Mouse (Mus musculus): Measurements from ENCODE around the gene Fastkd5.
"Not testable (repeated sequence)": the region's sequence is repeated elsewhere in the genome, so short reads cannot be mapped to it uniquely, and the experiment has no call there.

The Fastkd5 gene

DNA sequence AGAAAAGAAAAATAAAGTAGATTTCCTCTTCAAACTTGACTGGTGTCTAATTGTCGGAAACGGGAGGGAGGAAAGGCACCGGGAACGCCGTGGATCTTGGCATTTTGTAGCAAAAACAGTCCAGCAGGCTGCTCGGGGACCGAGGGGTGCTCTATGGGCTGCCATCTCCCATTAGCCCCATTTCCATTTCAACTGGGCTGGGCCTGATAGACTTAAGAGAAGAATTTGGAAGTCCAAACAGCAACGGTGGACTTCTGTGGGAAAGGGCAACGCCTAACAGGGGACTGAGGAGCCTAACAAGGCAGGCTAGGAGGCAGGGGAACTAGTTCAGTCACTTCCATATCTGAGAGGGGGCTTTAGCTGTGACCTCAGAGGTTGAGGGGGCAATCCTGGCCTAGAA, 52.8 kb downstream of the Fastkd5 start:
- no peak for DNase-seq (ENCODE audit: low spot score)

DNA sequence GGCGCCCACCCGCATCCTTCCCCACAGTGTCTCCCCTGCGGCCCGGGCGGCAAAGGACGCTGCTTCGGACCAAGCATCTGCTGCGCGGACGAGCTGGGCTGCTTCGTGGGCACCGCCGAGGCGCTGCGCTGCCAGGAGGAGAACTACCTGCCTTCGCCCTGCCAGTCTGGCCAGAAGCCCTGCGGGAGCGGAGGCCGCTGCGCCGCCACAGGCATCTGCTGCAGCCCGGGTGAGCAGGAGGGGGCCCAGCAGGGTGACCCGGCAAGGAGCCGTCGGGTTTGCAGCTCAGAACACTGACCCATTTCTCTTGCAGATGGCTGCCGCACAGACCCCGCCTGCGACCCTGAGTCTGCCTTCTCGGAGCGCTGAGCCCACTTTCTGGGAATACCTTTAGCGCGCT, 53.3 kb downstream of the Fastkd5 start:
- not testable (repeated sequence) for DNase-seq (ENCODE audit: low spot score)

DNA sequence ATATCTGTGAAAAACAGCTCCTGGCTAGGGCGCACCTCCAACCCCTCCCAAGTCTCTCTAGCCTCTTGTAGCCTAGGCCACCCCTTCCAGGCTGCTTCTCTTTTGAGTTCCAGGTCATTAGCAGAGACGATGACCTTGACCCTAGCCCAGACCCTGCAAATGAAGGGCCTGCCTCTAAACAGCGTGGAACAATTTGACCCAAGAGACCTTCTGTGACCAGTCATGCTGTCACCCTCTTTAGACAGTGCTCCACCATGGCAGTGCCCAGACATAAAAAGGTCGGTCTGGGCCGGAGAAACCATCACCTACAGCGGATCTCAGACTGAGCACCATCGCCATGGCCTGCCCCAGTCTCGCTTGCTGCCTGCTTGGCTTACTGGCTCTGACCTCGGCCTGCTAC, 54.0 kb downstream of the Fastkd5 start, which contains the start of gene Oxt:
TSS of gene Oxt (plus strand) at position 301 of the 400 bp plus-strand sequence.
- no peak for DNase-seq (ENCODE audit: low spot score)

DNA sequence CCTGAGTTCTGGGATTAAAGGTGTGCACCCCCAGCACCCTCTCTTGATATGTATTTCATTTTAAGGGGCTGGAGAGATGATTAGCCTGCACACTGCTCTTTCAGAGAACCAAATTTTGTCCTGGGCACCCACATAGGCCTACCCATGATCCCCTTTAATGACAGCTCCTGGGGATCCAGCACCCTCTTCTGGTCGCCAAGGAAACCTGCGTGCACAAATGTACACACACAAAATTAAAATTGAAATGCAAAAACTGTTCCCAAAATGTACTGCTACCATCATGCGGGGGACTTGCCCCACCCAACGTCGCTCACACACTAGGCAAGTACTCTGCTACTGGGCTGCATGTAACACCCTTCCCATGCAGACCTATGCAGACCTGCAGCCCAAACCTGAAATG, 54.9 kb downstream of the Fastkd5 start:
- DNase-seq (ENCODE audit: low spot score): no peak

DNA sequence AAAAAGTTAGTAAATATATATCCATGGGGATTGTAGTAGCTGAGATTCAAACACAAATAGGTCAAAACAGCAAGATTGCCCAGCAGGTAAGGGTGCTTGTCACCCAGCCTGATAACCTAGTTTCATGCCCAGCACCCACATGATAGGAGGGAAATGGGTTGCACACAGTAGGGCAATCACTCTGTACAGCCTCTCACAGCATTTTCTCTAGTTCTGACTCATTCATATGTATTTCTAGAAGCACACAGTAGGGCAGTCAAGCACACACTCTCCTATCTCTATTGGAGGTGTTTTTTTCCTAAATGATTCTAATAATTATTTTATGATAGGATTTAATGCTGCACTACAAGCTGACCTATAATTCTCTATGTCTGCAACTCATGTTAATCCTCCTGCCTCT, 59.9 kb downstream of the Fastkd5 start:
- DNase-seq (ENCODE audit: low spot score): no peak

DNA sequence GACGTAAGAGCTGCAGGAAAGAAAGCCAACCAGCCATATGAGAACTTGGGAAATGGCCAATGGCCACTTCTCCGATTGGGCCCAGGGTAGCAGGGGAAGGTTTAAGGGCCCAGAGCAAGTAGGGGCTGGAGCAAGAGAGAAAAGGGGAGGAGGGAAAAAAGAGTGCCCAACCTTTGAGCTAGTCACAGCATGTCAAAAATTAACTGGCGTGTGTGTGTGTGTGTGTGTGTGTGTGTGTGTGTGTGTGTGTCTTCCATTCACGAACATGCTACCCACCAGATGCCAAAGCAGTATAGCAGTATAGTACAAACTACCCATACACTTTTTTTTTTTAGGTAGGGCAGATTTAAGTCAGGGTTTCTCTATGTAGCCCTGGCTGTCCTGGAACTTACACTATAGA, 60.9 kb downstream of the Fastkd5 start:
- DNase-seq (ENCODE audit: low spot score): no peak

DNA sequence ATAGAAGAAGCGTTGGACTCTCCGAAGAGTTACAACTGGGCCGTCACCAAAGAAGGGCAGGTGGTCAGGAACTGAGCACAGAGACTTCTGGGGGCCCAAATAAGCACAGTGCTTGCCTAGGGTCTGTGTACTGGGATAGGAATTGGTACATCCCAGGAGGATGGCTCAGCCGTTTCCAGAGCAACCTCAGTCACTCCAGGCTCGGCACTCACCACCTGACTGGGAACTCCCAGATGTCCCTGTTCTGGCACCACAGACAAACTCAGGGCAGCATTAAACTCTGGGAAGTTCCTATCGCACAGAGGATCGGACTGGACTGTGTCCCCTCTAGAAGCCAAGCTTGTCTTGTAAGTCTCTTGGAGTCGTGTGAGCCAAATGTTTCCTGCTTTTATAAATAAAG, 64.8 kb downstream of the Fastkd5 start:
- no peak for DNase-seq (ENCODE audit: low spot score)

DNA sequence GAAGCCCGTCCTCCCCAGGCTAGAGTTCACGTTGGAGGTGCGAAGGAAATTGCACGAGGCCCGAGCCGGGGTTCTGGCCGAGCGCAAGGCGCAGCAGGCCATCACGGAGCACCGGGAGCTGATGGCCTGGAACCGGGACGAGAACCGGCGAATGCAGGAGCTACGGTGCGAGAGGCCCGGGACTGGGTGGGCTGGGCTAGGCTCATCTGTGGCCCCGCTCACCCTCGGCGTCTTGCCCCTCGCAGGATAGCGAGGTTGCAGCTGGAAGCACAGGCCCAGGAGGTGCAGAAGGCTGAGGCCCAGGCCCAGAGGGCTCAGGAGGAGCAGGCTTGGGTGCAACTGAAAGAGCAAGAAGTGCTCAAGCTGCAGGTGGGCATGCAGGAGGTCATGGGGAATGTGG, 65.8 kb downstream of the Fastkd5 start:
- no peak for DNase-seq (ENCODE audit: low spot score)
